Mouse (Mus musculus): ENCODE measurements around the gene Cdc34b. TPM values are rescaled to one million over a fixed set of nuclear protein-coding genes. Genes with fewer than 3 reads are reported as not detected.
A peak's percentile ranks its signal among the peaks of the same experiment; 100 is the strongest.

The Cdc34b gene
- polyA plus RNA-seq, 1 experiment, result 0.55 TPM

DNA sequence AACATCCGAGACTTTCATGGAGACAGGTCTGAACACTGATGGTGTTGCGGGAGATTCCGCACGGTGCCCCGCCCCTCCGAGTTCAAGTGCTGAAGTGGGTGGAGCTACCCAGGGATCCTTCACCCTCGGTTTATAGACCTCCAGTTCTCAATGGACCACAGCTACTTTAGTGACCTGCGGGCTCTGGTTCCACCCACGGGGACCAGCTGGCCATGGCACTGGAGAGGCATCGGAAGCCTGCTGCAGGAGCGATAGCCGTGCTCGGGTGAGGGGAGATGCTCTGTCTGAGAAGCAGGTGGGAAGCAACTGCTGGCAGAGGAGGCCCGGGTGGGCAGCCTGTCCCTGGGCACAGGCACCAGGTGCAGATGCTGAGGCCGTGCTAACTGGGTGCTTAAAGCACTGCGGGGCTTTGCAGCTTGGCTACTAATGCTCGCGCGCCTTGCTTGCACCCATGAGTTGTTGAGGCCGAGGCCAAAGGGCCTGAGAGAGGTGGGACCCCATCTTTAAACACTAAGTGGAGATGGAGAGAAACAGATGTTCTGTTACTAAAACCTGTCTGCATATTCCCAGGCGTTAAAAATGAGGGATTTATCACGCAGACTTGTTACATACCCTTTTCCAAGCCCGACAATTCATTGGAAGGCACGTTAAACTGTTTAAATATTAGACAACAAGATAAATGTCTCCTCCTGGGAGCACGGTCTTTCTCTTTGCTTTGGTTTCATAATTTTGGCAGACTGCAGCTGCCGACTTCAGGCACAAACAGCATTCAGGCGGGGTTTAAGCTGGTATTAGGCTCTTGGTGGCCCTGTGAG, 40.0 kb upstream of the Cdc34b start:
- Histone ChIP-seq H3K4me3 (ENCODE audit: low read depth, low read length) (peak overlapping the region; percentile 43), H3K27me3 (ENCODE audit: control insufficient read depth, insufficient read depth, low read length, poor library complexity, severe bottlenecking) (no peaks in the 10 kb centered on the region), H3K9me3 (replicated peaks; ENCODE audit: control insufficient read depth, insufficient read depth, low read length, poor library complexity, severe bottlenecking) (peaks cover 4% of the 10 kb centered on the region; the same call in 1 of the 2 replicates), H3K36me3 (ENCODE audit: control insufficient read depth, insufficient read depth, low read length, poor library complexity, severe bottlenecking) (no peaks in the 10 kb centered on the region), H3K9ac (ENCODE audit: low read depth, poor library complexity, severe bottlenecking) (peak overlapping the region; percentile 29), H3K27ac (ENCODE audit: insufficient read depth, low read length) (no peak overlapping the region), H3K4me1 (ENCODE audit: control insufficient read depth, insufficient read depth, low read length) (no peaks in the 10 kb centered on the region)
- no peak for TF ChIP-seq POLR2A (IDR thresholded peaks at IDR 0.05; ENCODE audit: insufficient read depth, low read length)
- no peak for TF ChIP-seq CTCF (IDR thresholded peaks at IDR 0.05; ENCODE audit: low read depth, low read length)
- TF ChIP-seq EP300 (IDR thresholded peaks at IDR 0.05; ENCODE audit: insufficient read depth, low read depth, low read length), result no peak

DNA sequence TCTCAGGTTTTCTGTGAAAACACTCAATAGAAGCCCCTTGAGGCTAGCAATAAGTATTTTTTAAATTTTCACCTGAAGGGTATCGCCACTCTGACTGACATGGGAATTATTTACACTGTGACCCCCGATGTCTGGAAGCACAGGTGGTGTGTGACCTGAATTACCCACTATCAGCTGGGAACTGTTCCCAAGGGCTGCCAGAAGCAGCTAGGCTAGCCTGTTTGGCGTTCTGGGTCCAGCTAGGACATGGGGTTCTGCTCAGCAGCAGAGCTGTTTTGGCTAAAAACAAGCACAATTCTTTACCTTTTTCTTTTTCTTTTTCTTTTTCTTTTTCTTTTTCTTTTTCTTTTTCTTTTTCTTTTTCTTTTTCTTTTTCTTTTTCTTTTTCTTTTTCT, 39.4 kb upstream of the Cdc34b start:
- H3K9me3 ChIP-seq (replicated peaks; ENCODE audit: control insufficient read depth, insufficient read depth, low read length, poor library complexity, severe bottlenecking), result peaks cover 4% of the 10 kb centered on the region; the same call in 1 of the 2 replicates
- H3K4me1 ChIP-seq (ENCODE audit: control insufficient read depth, insufficient read depth, low read length), result no peaks in the 10 kb centered on the region
- H3K36me3 ChIP-seq (ENCODE audit: control insufficient read depth, insufficient read depth, low read length, poor library complexity, severe bottlenecking), result no peaks in the 10 kb centered on the region
- no peak overlapping the region for H3K27ac ChIP-seq (ENCODE audit: insufficient read depth, low read length)
- no peak overlapping the region for H3K4me3 ChIP-seq (ENCODE audit: low read depth, low read length)
- H3K9ac ChIP-seq (ENCODE audit: low read depth, poor library complexity, severe bottlenecking), result no peak overlapping the region
- TF ChIP-seq POLR2A (IDR thresholded peaks at IDR 0.05; ENCODE audit: insufficient read depth, low read length), result no peak
- TF ChIP-seq CTCF (IDR thresholded peaks at IDR 0.05; ENCODE audit: low read depth, low read length), result no peak
- TF ChIP-seq EP300 (IDR thresholded peaks at IDR 0.05; ENCODE audit: insufficient read depth, low read depth, low read length), result no peak
- no peaks in the 10 kb centered on the region for H3K27me3 ChIP-seq (ENCODE audit: control insufficient read depth, insufficient read depth, low read length, poor library complexity, severe bottlenecking)

- H3K27me3 ChIP-seq (ENCODE audit: control insufficient read depth, insufficient read depth, low read length, poor library complexity, severe bottlenecking), result no peaks in the 10 kb centered on the region
- no peak overlapping the region for H3K4me3 ChIP-seq (ENCODE audit: low read depth, low read length)
- H3K36me3 ChIP-seq (ENCODE audit: control insufficient read depth, insufficient read depth, low read length, poor library complexity, severe bottlenecking), result no peaks in the 10 kb centered on the region
- no peak for TF ChIP-seq POLR2A (IDR thresholded peaks at IDR 0.05; ENCODE audit: insufficient read depth, low read length)
- no peak for TF ChIP-seq EP300 (IDR thresholded peaks at IDR 0.05; ENCODE audit: insufficient read depth, low read depth, low read length)
- no peak for TF ChIP-seq CTCF (IDR thresholded peaks at IDR 0.05; ENCODE audit: low read depth, low read length)
- no peak overlapping the region for H3K9ac ChIP-seq (ENCODE audit: low read depth, poor library complexity, severe bottlenecking)
- H3K4me1 ChIP-seq (ENCODE audit: control insufficient read depth, insufficient read depth, low read length), result no peaks in the 10 kb centered on the region
- no peak overlapping the region for H3K27ac ChIP-seq (ENCODE audit: insufficient read depth, low read length)
- H3K9me3 ChIP-seq (replicated peaks; ENCODE audit: control insufficient read depth, insufficient read depth, low read length, poor library complexity, severe bottlenecking), result peaks cover 4% of the 10 kb centered on the region; the same call in 1 of the 2 replicates
These were observed 37.6 kb upstream of the Cdc34b start for GRCm38 (mm10) chr11:94704020-94704419.

DNA sequence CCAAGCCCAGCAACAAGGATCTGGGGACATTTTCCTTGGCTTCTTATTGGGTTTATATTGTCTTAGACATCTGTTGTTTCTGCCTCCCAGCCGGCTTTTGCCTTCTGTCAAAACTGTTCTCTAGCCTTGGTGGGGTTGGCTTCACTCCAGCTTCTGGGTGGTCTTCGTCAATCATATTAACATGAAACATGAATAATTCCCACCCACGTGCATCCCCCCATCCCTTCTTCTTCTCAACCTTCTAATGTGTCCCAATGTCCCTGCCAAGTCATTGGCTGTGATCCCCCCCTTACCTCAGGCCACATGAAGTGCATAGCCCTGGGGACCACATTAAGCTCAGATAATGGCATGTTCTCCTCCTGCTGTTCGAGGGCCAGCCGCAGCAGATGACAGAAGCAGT, 37.1 kb upstream of the Cdc34b start, which contains the start of gene Gm11541:
Gene Gm11541, minus strand, starts transcription at position 28 of the 400 bp plus-strand sequence.
- no peak for TF ChIP-seq POLR2A (IDR thresholded peaks at IDR 0.05; ENCODE audit: insufficient read depth, low read length)
- no peak for TF ChIP-seq CTCF (IDR thresholded peaks at IDR 0.05; ENCODE audit: low read depth, low read length)
- TF ChIP-seq EP300 (IDR thresholded peaks at IDR 0.05; ENCODE audit: insufficient read depth, low read depth, low read length), result no peak
- no peaks in the 10 kb centered on the region for H3K4me1 ChIP-seq (ENCODE audit: control insufficient read depth, insufficient read depth, low read length)
- no peak within 1 kb of the TSS for H3K9ac ChIP-seq (ENCODE audit: low read depth, poor library complexity, severe bottlenecking)
- H3K36me3 ChIP-seq (ENCODE audit: control insufficient read depth, insufficient read depth, low read length, poor library complexity, severe bottlenecking), result no peaks in the 10 kb centered on the region
- H3K27me3 ChIP-seq (ENCODE audit: control insufficient read depth, insufficient read depth, low read length, poor library complexity, severe bottlenecking), result no peaks in the 10 kb centered on the region
- H3K27ac ChIP-seq (ENCODE audit: insufficient read depth, low read length), result no peak within 1 kb of the TSS
- peaks cover 4% of the 10 kb centered on the region; the same call in 1 of the 2 replicates for H3K9me3 ChIP-seq (replicated peaks; ENCODE audit: control insufficient read depth, insufficient read depth, low read length, poor library complexity, severe bottlenecking)
- no peak within 1 kb of the TSS for H3K4me3 ChIP-seq (ENCODE audit: low read depth, low read length)

DNA sequence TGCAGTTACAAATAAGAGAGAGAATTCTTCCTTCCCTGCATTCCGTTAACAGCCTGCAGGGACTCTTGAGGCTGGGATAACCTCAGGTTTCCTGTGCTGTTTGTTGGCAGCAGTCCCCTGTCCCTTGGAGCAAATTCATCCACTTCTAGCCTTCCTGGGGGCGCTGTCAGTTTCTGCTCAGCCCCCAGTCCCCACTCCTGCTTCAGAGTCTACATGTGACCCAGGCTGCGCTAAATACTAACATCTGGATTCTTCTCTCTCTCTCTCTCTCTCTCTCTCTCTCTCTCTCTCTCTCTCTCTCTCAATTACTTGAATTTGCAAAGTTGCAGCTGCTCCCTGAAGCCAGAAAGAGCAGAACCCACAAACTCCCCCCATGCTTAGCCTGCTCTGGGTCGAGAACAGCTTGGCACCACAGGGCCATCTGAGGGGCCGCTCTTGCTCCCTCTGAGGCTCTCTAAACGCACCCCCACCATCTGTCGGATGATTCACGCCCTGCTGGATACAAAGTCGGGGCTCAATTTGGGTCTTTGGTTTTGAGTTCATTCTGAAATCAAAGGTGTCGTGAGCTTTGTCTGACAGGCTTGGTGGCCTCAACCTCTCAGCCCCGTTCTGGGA, 28.2 kb upstream of the Cdc34b start:
- Histone ChIP-seq H3K27me3 (ENCODE audit: control insufficient read depth, insufficient read depth, low read length, poor library complexity, severe bottlenecking) (no peaks in the 10 kb centered on the region), H3K4me3 (ENCODE audit: low read depth, low read length) (no peak overlapping the region), H3K9ac (ENCODE audit: low read depth, poor library complexity, severe bottlenecking) (no peak overlapping the region), H3K9me3 (replicated peaks; ENCODE audit: control insufficient read depth, insufficient read depth, low read length, poor library complexity, severe bottlenecking) (no peaks in the 10 kb centered on the region), H3K36me3 (ENCODE audit: control insufficient read depth, insufficient read depth, low read length, poor library complexity, severe bottlenecking) (no peaks in the 10 kb centered on the region), H3K4me1 (ENCODE audit: control insufficient read depth, insufficient read depth, low read length) (no peaks in the 10 kb centered on the region), H3K27ac (ENCODE audit: insufficient read depth, low read length) (no peak overlapping the region)
- no peak for TF ChIP-seq POLR2A (IDR thresholded peaks at IDR 0.05; ENCODE audit: insufficient read depth, low read length)
- no peak for TF ChIP-seq CTCF (IDR thresholded peaks at IDR 0.05; ENCODE audit: low read depth, low read length)
- TF ChIP-seq EP300 (IDR thresholded peaks at IDR 0.05; ENCODE audit: insufficient read depth, low read depth, low read length), result no peak

DNA sequence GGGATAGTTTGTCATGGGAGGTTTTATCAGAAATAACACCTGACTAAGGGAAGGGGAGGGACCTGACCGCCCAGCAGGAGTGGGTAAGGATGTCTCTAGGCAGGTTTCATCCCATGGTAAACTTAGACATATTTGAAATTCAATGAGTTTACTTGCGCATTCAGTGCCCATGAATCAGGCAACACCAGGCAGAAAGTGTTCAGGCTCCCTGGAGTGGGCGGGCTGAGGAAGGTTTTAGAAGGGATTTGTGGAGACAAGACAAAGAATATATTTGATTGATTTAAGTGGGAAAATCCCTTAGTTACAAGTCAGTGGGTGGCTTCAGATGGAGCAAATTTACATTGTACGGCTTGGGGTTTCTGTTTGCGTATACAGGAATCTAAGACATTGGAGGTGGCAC, 26.0 kb upstream of the Cdc34b start:
- H3K36me3 ChIP-seq (ENCODE audit: control insufficient read depth, insufficient read depth, low read length, poor library complexity, severe bottlenecking), result no peaks in the 10 kb centered on the region

More for the DNA sequence above, 26.0 kb upstream of the Cdc34b start:
- H3K4me3 ChIP-seq (ENCODE audit: low read depth, low read length), result no peak overlapping the region
- no peaks in the 10 kb centered on the region for H3K27me3 ChIP-seq (ENCODE audit: control insufficient read depth, insufficient read depth, low read length, poor library complexity, severe bottlenecking)
- H3K4me1 ChIP-seq (ENCODE audit: control insufficient read depth, insufficient read depth, low read length), result no peaks in the 10 kb centered on the region
- no peak overlapping the region for H3K9ac ChIP-seq (ENCODE audit: low read depth, poor library complexity, severe bottlenecking)
- H3K27ac ChIP-seq (ENCODE audit: insufficient read depth, low read length), result no peak overlapping the region
- H3K9me3 ChIP-seq (replicated peaks; ENCODE audit: control insufficient read depth, insufficient read depth, low read length, poor library complexity, severe bottlenecking), result no peaks in the 10 kb centered on the region
- TF ChIP-seq POLR2A (IDR thresholded peaks at IDR 0.05; ENCODE audit: insufficient read depth, low read length) (no peak), EP300 (IDR thresholded peaks at IDR 0.05; ENCODE audit: insufficient read depth, low read depth, low read length) (no peak), CTCF (IDR thresholded peaks at IDR 0.05; ENCODE audit: low read depth, low read length) (no peak)
